Mouse (Mus musculus) heart, adult 2 months (tissue): ENCODE results near the gene Dpy19l1.

Experiments
- CTCF ChIP-seq: fragments of 200-600 bp; IDR thresholded peaks from 2 replicates; pipeline ENCODE4 v1.8.1; 2022; ENCODE audit warnings: antibody characterized with exemption, mild to moderate bottlenecking, moderate library complexity
- POLR2A ChIP-seq: fragments of 200-500 bp; IDR thresholded peaks from 2 replicates; pipeline ENCODE4 v1.6.1; 2011; ENCODE audit warnings: mild to moderate bottlenecking, low read depth, low read length, control low read depth; ENCODE audit not compliant: insufficient read depth

- TF ChIP-seq POLR2A = no peak
- TF ChIP-seq CTCF = no peak
These were observed 41.5 kb downstream of the Dpy19l1 start for GRCm38 (mm10) chr9:24461379-24461961.
